Mouse (Mus musculus) embryonic fibroblast, embryonic 13.5 days (primary cell): ENCODE data around the gene Fgd4.

Source experiments
- CTCF ChIP-seq: IDR thresholded peaks from 2 replicates; pipeline ENCODE4 v1.5.1; 2011; ENCODE audit warnings: mild to moderate bottlenecking, control low read depth, low read length, moderate library complexity, borderline replicate concordance; ENCODE audit not compliant: insufficient read depth
- POLR2A ChIP-seq: IDR thresholded peaks from 2 replicates; pipeline ENCODE4 v1.6.1; 2011; ENCODE audit warnings: low read depth, mild to moderate bottlenecking, control low read depth, low read length, moderate library complexity

GRCm38 (mm10) chr16:16501491-16501890, 98.9 kb downstream of the Fgd4 start:
- TF ChIP-seq CTCF, result no peak
- TF ChIP-seq POLR2A, result no peak
